Mouse (Mus musculus): ENCODE measurements at regions not wholly inside any gene's neighbourhood (a gene's known extent, or its start where the extent isn't known, plus 50 kb on each side); places are given as distances from the start of the nearest gene placed in this dataset.

DNA sequence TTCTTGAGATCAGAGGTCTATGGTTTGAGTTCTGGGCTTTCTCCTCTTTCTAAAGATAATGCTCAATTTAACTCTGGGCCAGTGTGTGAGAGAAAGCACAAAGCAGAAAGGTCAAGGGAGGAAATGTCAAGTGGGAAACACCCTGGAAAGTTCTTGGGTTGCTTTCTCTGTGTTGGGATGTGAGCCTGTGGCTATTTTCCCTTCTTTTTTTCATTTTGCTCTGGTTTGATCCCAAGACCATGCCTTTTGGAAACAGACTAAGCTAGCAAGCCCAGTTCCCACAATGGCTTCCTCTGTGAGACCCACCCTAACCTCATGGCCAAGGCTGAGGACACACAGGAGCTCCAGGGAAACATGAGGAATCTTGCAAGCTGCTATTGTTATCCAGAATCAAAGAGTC is 216.4 kb upstream of the F930015N05Rik start:
- DNase-seq (ENCODE audit: low spot score), result no peak

DNA sequence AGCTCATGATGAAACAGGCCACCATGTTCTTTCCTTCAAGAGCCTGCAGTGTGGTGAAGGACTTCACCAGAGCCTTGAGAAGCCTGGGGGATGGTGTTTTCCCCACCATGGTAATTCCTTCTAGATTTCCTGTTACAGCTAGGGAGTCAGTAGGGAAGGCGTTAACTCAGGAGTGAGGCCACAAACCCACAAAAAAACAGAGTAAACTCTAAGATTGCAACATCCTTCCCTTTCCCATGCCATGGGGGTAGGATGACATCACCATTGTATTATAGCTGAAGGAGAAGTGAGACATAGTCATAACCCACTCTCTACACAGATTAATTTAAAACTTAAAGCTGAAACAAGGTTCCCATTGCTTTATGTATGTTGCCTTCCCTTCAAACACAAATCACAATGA is 218.7 kb upstream of the F930015N05Rik start:
- no peak for DNase-seq (ENCODE audit: low spot score)

DNA sequence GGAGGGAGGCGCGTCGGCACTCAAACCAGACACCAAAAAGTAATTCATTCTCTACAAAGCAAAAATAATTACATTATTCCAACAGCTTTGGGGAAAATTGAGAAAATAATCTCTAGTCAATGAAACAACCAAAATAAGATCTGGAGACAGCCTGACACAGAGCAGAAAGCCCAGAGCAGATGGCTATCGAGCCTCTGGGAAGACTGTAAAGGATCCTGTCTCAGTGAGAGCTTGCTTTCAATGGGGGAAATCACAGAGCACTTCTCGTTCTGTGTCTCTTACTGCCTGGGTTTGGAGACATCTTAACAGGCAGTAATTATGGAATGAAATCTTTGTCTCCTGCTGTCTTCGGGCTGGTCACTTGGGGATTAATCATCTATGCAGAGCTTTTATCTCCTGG is 226.7 kb upstream of the F930015N05Rik start:
- DNase-seq (ENCODE audit: low spot score), result no peak

DNA sequence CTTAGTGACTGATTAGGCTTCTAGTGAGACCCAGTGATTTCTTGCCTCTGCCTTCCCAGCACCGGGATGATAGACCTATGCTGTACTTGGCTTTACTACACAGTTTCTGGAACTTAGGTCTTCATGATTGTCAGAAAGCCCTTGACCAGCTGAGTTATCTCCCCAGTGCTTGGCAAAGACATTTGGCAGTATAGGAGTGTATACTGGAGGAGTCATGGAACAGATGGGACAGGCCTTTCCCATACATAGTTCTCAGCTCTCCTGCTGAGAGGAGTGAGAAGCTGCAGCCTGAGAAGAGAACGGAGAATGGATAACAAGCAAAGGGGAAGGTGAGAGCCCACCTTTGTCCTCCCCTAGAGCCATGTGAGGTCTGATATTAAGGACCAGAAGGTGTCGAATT is 230.6 kb upstream of the F930015N05Rik start:
- DNase-seq (ENCODE audit: low spot score), result no peak

DNA sequence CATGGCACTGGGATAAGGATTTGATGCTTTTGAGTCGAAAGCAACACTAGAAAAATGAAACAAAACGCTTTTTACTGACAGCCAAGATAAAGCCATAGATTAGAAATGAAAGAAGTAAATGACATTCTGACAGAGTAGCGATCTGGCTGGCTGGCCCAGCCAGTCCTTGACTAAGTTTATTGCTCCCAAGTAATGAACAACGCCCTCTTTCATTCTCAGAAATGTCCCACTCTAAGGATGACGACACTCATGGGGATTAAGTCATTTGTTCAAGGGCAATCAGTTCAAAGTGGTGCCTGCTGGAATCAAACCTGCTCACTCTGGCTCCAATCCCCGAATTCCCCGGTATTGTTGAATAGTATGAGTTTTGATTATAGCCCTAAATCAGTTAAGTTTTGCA is 231.1 kb upstream of the F930015N05Rik start:
- no peak for DNase-seq (ENCODE audit: low spot score)

DNA sequence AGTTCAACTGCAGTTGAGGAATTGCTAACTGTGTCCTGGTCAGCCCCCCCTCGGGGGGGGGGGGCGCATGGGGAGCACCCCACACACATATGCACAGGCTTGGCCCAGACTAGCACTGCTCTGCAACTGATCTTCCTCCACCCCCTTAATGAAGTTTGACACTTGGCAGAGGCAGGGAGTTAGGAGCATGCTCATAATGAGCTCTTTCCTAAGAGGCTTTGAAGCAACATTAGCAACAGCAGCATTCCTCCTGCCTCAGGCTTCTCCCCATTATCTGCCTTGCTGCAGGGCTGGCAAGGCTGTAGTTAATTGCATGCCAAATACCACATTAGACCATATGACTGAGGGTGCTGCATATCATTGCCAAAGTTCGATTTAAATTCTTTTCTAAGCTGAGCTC is 235.4 kb upstream of the F930015N05Rik start:
- DNase-seq (ENCODE audit: low spot score), result no peak

DNA sequence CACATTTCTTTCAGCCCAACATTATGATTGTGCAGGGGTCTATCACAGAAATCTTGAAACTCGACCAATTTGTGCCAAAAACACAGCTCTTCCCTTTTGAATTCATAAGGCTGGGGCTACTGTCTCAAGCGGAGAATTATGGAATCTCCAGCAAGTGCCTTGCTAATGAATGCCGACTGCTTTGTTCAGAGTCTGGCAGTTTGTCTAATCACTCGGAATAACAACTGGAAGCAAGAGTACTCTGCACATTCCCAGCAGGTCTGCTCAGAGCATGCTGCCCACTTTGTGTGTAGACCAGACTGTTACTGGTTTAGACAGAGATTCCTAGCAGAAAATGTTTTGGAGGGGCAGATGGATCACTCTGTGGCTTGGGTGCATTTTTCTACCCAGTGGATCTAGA is 237.1 kb upstream of the F930015N05Rik start:
- DNase-seq (ENCODE audit: low spot score), result no peak

DNA sequence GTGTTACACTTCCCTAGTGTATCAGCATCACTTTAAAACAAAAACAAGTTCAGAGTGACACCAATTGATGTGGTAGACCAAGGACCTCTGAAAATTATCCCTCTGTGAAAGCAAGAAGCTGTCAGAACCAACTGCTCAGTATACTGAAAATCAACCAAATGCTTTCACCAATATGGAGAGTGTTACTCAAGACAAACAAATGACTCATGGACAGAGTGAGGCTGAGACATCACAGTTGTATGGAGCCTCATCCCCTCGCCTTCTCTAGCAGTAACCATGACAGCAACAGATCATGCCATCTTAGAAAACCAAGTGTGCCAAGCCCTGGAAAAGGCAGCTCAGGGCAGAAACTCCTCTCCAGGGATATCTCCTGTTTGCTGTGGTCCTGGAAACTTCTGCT is 267.3 kb upstream of the F930015N05Rik start:
- no peak for DNase-seq (ENCODE audit: low spot score)

DNA sequence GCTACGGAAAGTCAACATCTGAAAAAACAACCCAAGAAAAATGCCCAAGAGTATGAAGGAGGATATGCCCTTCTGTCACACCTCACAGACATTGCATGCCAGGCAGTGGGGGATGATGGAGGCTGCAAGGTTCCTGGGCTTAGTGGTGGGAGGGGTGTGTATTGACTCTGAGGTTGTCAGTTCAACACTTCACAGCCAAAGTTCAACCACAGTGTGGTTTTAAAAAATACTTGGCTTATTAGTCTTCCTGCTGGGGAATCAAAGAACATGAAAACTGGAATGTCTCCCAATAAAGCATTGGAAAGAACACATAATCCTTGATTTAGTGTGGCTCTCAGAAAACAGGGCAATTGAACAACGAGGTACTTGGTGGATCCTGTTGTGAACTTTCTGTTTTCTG is 267.0 kb upstream of the Elac2 start:
- DNase-seq (ENCODE audit: low spot score), result no peak

DNA sequence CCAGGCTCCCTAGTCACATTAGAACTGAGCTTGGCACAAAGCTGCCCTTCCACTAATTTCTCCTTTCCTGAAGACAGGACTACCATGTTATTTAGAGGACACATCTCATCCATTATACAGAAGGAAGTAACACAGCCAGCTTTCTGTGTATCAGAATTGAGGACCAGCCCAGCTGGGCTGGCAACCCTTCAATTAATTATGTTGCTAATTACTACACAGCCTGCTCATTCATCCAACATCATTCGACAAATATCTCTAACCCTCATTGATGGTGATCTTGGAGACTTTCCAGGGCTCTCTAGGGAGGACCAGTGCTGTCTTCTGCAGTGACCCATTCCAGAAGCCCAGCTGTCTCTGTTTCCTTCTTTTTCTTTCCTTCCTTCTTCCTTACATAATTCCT is 263.7 kb upstream of the Elac2 start:
- DNase-seq (ENCODE audit: low spot score), result no peak

DNA sequence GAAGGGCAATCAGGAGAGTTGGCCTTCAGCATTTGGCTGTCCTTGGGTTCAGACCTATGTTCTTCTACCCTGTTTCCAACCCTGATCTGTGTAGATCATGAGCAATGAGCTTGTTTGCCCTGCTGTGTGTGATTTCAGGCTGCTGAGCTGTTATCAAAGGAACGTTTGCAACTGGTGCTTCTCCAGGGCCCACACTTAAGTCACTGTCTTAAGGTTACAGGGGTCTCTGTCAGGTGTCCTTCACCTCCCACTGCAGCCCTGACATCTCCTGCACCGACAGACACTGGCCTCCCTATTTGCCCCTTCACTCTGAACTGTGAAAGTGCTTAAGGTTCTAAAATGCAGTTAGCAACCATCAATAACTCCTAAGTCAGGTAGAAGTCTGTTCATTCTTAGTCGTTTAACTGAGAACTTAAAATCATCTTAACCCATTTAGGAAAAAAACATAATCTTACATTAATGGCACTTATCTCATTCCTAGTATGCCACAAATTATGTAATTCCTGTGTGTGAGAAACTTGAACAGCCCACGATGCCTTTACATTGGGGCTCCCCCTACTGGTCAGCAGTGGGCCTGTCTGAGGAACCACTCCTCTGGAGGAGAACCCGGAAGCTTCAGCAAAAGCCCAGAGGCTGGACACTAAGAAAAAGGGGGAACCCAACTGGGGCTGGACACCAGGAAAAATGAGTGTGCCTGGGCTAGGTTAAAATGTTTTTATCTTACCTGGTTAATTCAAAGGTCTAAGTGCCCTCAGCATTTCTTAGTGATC is 260.3 kb upstream of the Elac2 start:
- DNase-seq (ENCODE audit: low spot score), result peak; percentile 67

DNA sequence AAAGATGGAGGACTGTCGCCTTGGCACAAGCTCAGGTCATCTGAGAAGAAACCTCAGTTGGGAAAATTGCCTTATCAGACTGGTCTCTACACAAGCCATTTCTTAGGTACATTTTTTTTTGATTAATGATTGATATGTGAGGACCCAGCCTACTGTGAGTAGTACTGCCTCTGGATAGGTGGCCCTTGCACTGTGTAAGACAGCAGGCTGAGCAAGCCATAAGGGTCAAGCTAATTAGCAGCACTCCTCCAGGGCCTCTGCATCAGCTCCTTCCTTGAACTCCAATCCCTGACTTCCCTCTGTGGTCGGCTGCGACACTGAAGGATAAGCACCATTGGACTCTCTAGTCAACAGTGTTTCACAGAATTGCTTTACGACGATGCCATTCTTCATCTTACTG is 252.6 kb upstream of the Elac2 start:
- no peak for DNase-seq (ENCODE audit: low spot score)

DNA sequence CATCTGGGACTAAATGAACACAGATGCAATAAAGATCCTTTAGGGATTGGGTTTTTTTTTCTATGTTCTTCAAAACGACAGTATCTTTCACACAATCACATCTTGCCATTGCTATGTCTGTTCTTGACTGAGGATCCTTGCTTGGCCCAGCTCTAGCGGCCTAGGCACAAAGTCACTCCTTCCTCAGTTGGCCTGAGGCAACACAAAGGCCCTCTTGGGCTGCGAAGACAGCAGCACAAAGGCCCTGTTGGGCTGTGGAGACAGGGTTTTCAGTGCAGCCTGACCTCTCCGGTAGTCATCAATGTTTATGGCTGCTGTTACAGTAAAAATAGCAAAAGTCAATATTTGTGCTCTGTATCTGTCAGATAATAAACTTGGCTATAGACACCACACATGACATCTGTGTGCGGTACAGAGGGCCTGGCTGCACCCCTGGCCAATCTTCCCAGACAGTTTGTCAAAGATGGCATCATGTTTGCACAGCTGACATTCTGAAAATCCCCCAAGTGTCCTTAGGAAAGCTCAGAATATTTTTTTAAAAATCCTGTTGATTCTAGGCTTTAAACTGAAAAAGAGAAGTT is 250.9 kb upstream of the Elac2 start:
- no peak for DNase-seq (ENCODE audit: low spot score)

DNA sequence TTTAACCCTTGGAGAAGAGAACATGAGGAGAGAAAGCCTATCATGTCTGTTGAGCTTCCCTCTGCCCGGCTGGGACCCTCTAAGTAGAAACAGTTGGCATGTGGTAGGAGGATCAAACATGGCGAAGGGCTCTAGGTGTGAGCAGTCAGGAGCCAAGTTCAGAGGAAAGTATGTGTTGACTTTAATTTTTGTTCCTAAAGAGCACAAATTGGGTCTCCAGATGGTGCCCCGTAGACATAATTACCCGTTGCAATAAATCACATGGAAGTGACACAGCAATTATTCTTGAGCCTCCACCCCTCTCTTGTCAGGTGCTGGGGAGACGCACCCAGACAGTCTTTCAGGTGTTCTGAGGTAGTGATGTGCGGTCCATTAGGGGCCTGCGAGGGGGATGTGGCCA is 239.9 kb upstream of the Elac2 start:
- no peak for DNase-seq (ENCODE audit: low spot score)

DNA sequence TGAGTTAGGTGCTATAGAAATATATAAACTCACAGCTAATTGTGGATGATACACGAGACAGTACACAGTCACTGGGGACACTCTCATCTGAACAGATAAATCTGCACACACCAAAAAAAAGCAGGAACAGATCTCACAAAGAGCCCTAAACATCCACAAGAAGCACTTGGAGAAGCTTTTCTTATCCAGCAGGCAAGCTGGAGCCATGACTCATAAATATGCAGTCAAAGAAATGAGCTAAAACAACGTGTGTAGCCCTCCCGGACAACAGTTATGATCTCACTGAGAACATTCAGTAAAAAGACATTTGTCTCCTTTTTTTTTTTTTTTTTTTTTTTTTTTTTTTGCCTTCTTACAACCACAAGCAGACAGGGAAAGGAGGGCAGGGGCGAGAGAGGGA is 235.1 kb upstream of the Elac2 start:
- no peak for DNase-seq (ENCODE audit: low spot score)

DNA sequence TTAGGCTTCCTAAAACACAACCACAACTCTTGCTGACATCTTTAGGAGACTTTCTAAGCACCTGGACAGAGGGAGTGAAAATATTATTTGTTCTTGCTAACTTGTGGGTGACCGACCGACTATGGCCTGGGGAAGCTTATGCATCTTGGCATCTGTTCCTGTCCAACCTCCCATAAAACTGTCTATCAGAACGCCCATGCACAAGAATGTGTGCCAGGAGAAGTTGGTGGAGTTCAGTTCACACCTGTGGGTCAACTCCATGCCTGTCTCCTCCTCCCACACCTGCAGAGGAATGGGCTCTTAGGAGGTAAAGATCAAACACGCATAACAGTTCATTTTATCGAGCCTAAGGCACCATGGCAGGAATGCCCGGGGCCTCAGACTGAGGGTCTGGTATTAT is 232.7 kb upstream of the Elac2 start:
- no peak for DNase-seq (ENCODE audit: low spot score)

DNA sequence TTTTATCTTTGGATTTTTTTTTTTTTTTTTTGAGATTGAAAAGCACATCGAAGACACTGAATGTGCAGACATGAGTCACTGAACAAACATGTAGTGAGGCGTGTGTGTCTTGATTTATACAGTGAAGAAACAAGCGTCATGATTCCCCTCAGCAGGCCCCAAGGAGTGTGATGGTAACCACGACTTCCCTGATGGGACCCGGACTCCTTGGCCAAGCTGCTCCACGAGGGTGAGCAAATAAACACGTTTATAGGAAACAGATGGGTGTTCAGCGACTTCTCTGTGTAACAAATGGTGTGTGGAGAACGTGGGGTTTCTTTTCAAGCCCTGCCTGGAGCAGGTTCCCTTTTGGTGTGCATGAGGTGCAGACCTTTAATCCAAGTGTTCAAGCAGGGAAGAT is 228.9 kb upstream of the Elac2 start:
- DNase-seq (ENCODE audit: low spot score), result no peak

DNA sequence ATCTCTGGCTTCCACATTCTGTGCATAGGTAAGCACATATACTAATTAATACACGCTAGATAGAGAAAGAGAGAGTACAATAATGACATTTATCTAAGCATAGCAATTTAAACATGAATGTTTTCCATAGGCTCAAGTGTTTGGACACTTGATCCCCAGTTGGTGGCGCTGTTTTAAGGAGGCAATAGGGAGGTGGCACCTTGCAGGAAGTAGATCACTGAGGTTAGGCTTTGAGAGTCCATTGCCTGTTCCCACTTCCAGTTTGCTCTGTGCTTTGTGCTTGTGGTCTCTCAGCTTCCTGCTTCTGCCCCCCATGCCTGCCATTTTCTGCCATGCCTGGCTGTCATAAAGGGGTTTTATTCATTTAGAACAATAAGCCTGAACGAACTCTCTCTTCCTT is 226.5 kb upstream of the Elac2 start:
- DNase-seq (ENCODE audit: low spot score), result peak; percentile 82

DNA sequence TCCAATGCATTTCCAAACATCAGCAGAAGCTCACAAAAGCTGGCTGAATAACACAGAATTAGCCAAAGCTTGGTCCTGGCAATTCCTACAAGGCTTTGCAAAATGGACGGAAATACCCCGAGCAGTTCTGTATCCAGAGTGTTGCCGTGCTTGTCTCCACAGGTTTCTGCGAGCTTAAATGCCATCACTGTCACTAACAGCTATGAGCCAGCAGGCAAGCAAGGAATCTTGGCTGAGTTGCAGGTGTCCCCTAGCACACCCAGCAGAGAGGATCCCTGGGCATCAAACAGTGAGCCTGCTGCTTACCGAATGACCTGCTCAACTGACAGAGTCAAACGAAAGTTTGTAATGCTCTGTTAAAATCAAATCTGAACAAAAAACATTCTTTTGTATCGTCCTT is 226.0 kb upstream of the Elac2 start:
- no peak for DNase-seq (ENCODE audit: low spot score)

DNA sequence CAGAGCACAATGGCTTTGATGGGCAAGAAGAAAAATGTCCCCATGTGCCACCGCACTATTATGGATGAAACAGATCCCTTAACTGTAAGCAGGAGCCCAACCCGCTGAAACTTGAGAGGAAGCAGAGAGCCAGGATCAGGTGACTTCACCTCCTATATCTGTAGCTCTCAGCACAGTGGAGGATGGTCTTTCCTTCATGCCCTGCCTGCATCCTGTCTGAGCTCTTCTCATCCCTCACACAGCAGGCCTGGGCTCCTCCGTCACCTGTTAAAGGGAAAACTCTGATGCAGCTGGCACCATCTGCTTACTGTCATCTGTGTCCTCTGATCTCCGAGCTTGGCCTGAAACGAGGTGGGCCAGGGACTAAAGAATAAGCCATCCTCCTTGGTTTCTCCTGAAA is 224.8 kb upstream of the Elac2 start:
- DNase-seq (ENCODE audit: low spot score), result peak; percentile 54

DNA sequence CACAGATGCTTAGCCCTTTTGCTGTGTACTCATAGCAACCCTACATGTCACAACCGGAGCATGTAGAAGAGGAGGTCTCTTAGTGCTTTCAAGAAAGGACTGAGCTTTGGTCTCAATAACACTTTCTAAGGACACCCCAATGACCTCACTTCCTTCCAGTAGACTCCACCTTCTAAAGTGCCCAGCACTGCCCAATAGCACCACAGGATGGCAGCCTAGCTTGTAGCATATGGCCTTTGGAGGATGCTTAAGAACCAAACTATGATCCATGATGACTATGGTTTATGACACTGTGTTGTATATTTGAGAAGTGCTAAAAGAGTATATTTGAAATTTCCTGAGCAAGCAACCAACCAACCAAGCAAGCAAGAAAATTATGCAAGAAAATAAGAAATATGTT is 223.3 kb upstream of the Elac2 start:
- peak; percentile 71 for DNase-seq (ENCODE audit: low spot score)

DNA sequence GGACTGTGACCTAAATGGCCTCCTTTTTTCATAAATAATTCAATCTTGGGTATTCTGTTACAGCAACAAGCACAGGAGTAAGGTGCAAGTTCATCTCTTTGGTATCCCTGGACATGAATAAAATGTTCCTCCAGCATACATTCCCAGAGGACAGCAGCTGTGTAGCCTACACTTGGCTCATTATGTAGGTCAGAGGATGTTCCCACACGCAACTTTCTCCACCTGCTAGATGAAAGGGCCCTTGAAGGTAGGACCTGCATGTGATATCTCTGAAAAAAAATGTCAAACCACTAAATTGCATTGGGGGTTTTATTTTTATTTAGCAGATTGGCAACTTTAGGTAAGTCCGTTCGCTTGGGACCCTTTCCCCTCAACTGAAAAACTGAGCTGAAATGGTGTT is 218.2 kb upstream of the Elac2 start:
- DNase-seq (ENCODE audit: low spot score), result peak; percentile 81

DNA sequence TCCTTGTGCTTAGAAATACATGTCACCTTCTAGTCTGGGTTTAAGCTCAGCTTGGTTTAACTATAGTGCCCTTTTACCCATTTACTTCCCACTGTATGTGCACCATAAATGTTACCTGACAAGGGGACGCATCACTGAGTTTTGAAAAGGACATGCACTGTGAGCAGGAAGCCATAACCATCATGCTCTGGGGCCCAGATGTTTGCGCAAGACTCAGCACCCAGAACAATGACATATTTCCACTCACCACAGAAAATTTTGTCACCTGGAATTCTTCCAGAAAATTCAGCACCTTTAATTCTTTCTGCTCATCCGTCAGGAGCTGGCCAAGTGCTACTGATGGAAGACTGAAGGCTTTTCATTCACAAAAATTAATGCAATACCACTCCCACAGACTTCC is 216.1 kb upstream of the Elac2 start:
- DNase-seq (ENCODE audit: low spot score), result peak; percentile 34

DNA sequence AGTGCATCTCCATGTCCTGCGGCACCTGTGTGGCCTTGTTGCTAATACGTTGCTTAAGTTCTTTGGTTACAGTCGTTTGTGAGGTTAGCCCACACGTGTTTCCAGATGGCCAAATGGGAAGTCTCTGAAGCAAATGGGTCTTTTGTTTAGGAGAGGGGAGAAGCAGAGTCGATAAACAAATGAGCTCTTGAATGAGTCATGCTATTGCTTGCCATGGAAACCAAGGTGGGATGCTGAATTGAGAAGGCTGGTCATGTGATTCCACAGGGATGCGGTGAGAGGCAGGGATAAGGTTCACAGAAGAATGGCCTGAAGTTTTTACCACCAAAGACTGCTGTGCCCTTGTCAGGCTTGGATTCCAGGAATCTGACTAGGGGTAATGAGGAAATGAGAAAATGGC is 214.8 kb upstream of the Elac2 start:
- no peak for DNase-seq (ENCODE audit: low spot score)

All from thymus, postnatal 0 days (tissue).